Mouse (Mus musculus): ENCODE results near the gene Tmem101.

- TF ChIP-seq CTCF (IDR thresholded peaks at IDR 0.05; ENCODE audit: extremely low read depth, insufficient read depth, low read length) (no peak), POLR2A (IDR thresholded peaks at IDR 0.05; ENCODE audit: extremely low read depth, insufficient read depth, low read length) (no peak)
Observed at GRCm38 (mm10) chr11:102193657-102194440, 37.6 kb upstream of the Tmem101 start.

Data from cortical plate, adult 2 months (tissue).